Mouse (Mus musculus) kidney, embryonic 14.5 days (tissue): ENCODE results near the gene Gpkow. TPM values are rescaled to one million over a fixed set of nuclear protein-coding genes. Genes with fewer than 3 reads are reported as not detected.
"Not testable (repeated sequence)": the region's sequence is repeated elsewhere in the genome, so short reads cannot be mapped to it uniquely, and the experiment has no call there.

Experiments used
- ATAC-seq: fragments of 200-750 bp; cut with Nextera tagmentation; 2 replicates; pipeline ENCODE4 v1.8.0; 2017; ENCODE audit warnings: moderate number of reproducible peaks, mild to moderate bottlenecking, moderate TSS enrichment, moderate library complexity; ENCODE audit not compliant: low FRiP score, low TSS enrichment
- H3K27ac ChIP-seq: fragments of 300-500 bp; sonication (generic); 2 replicates; pipeline ENCODE4 v1.5.1; 2014; ENCODE audit warnings: low read depth, mild to moderate bottlenecking, low read length, moderate library complexity, mixed read lengths
- H3K27me3 ChIP-seq: fragments of 300-500 bp; sonication (generic); 2 replicates; pipeline ENCODE4 v1.6.1; 2014; ENCODE audit warnings: mild to moderate bottlenecking, low read length; ENCODE audit not compliant: control insufficient read depth, insufficient read depth
- H3K36me3 ChIP-seq: fragments of 300-500 bp; sonication (generic); 2 replicates; pipeline ENCODE4 v1.6.1; 2014; ENCODE audit warnings: low read length, mixed read lengths; ENCODE audit not compliant: control insufficient read depth, insufficient read depth
- H3K4me1 ChIP-seq: fragments of 300-500 bp; sonication (generic); 2 replicates; pipeline ENCODE4 v1.6.1; 2014; ENCODE audit warnings: low read length, mixed read lengths; ENCODE audit not compliant: control insufficient read depth, insufficient read depth
- H3K4me2 ChIP-seq: fragments of 300-500 bp; sonication (generic); replicated peaks from 2 replicates; pipeline ENCODE4 v1.6.1; 2014; ENCODE audit warnings: low read depth, mild to moderate bottlenecking, low read length
- H3K4me3 ChIP-seq: fragments of 300-500 bp; sonication (generic); 2 replicates; pipeline ENCODE4 v1.5.1; 2014; ENCODE audit warnings: mild to moderate bottlenecking, low read length
- H3K9ac ChIP-seq: fragments of 300-500 bp; sonication (generic); 2 replicates; pipeline ENCODE4 v1.6.1; 2014; ENCODE audit warnings: low read depth, mild to moderate bottlenecking, low read length, moderate library complexity
- H3K9me3 ChIP-seq: fragments of 300-500 bp; sonication (generic); 2 replicates; pipeline ENCODE4 v1.6.1; 2016; ENCODE audit warnings: low read length; ENCODE audit not compliant: control insufficient read depth
- WGBS: fragments of 180-500 bp; shearing (Covaris S2); extraction: QIAGEN DNeasy Blood & Tissue Kit; methylation state at CpG from one replicate; pipeline ENCODE4 v1.1.7; 2014; 5-methylcytosine and 5-hydroxymethylcytosine counted together
- polyA plus RNA-seq: library from polyadenylated mRNA; unstranded; fragments of >200 nt; fragmentation: Nextera tagmentation; extraction: Ambion mirVana; gene quantifications from 2 replicates; pipeline ENCODE4 v1.2.1, GENCODE M21; 2014

The Gpkow gene
- polyA plus RNA-seq, 1 experiment from 2014 or later = 47.4 TPM

DNA sequence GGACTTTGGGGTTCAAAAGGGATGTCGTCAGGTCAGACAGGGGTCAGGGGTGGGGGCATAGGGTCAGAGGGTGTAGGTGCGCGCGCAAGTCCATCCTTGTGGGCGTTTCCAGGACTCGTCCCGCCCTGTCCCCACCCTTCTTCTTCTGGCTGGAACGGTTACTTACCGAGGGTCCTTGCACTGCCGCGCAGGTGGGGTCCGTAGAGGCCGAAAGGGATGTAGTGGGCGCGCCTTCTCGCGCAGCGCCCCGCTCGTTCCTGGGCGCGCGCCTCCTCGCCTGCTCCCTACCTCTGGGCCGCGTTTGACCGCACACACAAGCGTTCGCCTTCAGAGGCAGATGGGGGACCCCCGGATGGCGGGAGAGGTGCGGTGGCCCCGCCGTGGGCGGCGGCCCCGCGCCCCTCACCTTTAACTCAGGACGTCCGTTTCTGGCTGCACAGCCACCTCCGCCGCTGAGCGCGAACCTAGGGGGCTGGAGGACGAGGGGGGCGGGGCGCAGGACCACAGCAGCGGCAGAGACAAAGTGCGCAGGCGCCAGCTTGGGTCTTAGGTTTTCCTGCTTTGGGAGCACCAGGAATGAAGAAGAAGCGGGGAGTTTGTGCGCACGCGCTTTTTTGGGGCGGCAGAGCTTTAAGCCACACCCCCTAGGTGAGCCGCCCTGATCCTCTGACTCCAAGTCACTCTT, 53.6 kb downstream of the Gpkow start, which contains the start of gene Ccdc120:
Ccdc120 (minus strand) TSS at position 474 of the 685 bp plus-strand sequence.
- H3K4me2 ChIP-seq = peak within 1 kb of the TSS; percentile 48
- no peaks in the 10 kb centered on the region for H3K9me3 ChIP-seq
- no peak within 1 kb of the TSS for H3K27ac ChIP-seq
- no peaks in the 10 kb centered on the region for H3K36me3 ChIP-seq
- H3K4me3 ChIP-seq = peak within 1 kb of the TSS; percentile 62
- H3K27me3 ChIP-seq = no peaks in the 10 kb centered on the region
- H3K4me1 ChIP-seq = no peaks in the 10 kb centered on the region
- WGBS = 15% methylated on average over 48 of the region's 56 CpGs
- peak within 1 kb of the TSS; percentile 69 for H3K9ac ChIP-seq
- ATAC-seq = peak; percentile 85

DNA sequence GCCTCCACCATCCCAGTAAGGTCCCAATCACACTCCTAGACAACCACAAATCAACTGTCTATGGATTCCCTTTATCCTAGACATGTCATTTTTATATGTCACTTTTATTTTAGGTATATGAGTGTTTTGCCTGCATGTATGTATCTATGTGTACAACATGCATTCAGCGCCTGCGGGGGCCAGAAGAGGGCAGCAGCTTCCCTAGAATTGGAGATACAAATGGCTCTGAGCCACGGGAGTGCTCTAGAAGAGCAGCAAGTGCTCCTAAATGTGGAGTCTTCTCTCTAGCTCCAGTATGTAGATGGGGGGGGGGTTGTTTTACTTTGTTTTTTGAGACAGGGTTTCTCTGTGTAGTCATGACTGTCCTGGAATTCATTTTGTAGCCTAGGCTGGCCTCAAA, 56.7 kb downstream of the Gpkow start:
- H3K36me3 ChIP-seq, H3K4me1 ChIP-seq, H3K9ac ChIP-seq, H3K27me3 ChIP-seq, ATAC-seq, H3K9me3 ChIP-seq, H3K4me2 ChIP-seq, H3K4me3 ChIP-seq, H3K27ac ChIP-seq: not testable (repeated sequence)
- WGBS = 17% methylated on average over 3 of the region's 3 CpGs

Other genes with a start within 250 kb of the Gpkow start
- gene Foxp3, start 123.5 kb upstream of the Gpkow start, polyA plus RNA-seq = 0.07 and 0.36 TPM in 2 replicates
- 1.9 and 2.4 TPM in 2 replicates for gene Ppp1r3f, start 122.8 kb upstream of the Gpkow start, polyA plus RNA-seq
- gene Ccdc22, start 91.6 kb upstream of the Gpkow start, polyA plus RNA-seq = 25.2 and 32.6 TPM in 2 replicates
- 0.04 TPM in 1 of 2 replicates, not detected in the other for gene Cacna1f, start 90.0 kb upstream of the Gpkow start, polyA plus RNA-seq
- 1.4 and 1.5 TPM in 2 replicates for gene Syp, start 58.7 kb upstream of the Gpkow start, polyA plus RNA-seq
- 6.9 and 9.7 TPM in 2 replicates for gene Prickle3, start 39.9 kb upstream of the Gpkow start, polyA plus RNA-seq
- 188 and 190 TPM in 2 replicates for gene Plp2, start 25.7 kb upstream of the Gpkow start, polyA plus RNA-seq
- gene Magix, start 15.9 kb upstream of the Gpkow start, polyA plus RNA-seq = 0.28 and 0.29 TPM in 2 replicates
- gene Wdr45, start 17.2 kb downstream of the Gpkow start, polyA plus RNA-seq = 26.0 and 34.0 TPM in 2 replicates
- gene Gm45208, start 25.1 kb downstream of the Gpkow start, polyA plus RNA-seq = 0.23 TPM in 1 of 2 replicates, not detected in the other
- 74.5 and 80.1 TPM in 2 replicates for gene Praf2, start 31.3 kb downstream of the Gpkow start, polyA plus RNA-seq
- 15.6 and 21.5 TPM in 2 replicates for gene Ccdc120, start 53.8 kb downstream of the Gpkow start, polyA plus RNA-seq
- 19.7 and 25.6 TPM in 2 replicates for gene Tfe3, start 65.4 kb downstream of the Gpkow start, polyA plus RNA-seq
- gene Gripap1, start 92.6 kb downstream of the Gpkow start, polyA plus RNA-seq = 34.5 and 35.8 TPM in 2 replicates
- 1.7 and 2.6 TPM in 2 replicates for gene Kcnd1, start 125.2 kb downstream of the Gpkow start, polyA plus RNA-seq
- gene Otud5, start 144.2 kb downstream of the Gpkow start, polyA plus RNA-seq = 29.6 and 29.8 TPM in 2 replicates
- gene Pim2, start 181.1 kb downstream of the Gpkow start, polyA plus RNA-seq = 6.7 and 8.1 TPM in 2 replicates
- 12.6 and 14.1 TPM in 2 replicates for gene Slc35a2, start 186.9 kb downstream of the Gpkow start, polyA plus RNA-seq
- gene Pqbp1, start 202.1 kb downstream of the Gpkow start, polyA plus RNA-seq = 102 and 113 TPM in 2 replicates
- gene Timm17b, start 202.2 kb downstream of the Gpkow start, polyA plus RNA-seq = 173 and 218 TPM in 2 replicates
- gene Gm10491, start 210.7 kb downstream of the Gpkow start, polyA plus RNA-seq = not detected in 2 replicates
- not detected in 2 replicates for gene Gm10490, start 212.4 kb downstream of the Gpkow start, polyA plus RNA-seq
- gene Pcsk1n, start 222.7 kb downstream of the Gpkow start, polyA plus RNA-seq = 0.09 and 0.14 TPM in 2 replicates
- not detected in 2 replicates for gene Eras, start 231.5 kb downstream of the Gpkow start, polyA plus RNA-seq